Mouse (Mus musculus): Measurements from ENCODE around the gene Gnb1.

Gene Gnb1

GRCm38 (mm10) chr4:155580420-155580819, 89.3 kb downstream of the Gnb1 start:
- no peak for DNase-seq

DNA sequence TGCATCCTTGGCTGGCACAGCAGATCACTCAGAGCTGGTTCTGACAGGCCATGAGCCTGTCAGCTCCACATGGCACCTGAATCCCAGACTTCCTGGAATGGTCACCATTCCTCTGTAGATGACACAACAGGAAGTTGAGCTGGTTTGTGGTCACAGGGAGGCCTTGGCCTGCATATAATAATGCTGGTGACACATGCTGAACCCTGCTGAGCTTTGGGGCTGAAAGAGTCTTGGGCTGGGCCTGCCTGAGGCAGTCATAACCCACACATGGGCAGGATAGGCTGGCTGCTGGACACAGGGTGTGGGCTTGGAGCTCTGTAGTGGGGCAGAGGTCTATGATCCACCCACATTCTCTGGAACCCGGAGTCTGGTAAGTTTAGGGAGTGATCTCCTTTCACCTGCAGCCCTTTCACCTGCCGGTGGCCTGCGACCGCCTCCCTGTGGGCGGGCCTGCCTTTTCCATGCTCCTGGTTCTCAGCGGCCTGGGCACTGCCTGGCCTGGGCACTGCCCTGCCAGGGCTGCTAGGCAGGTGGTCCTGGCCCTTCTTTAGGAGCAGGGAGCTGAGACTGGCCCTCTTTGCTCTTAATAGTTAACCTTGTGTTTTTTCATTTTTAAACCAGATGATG, 91.2 kb downstream of the Gnb1 start:
- DNase-seq = no peak

- no peak for DNase-seq
These were observed 98.2 kb downstream of the Gnb1 start for GRCm38 (mm10) chr4:155589356-155589755.

DNA sequence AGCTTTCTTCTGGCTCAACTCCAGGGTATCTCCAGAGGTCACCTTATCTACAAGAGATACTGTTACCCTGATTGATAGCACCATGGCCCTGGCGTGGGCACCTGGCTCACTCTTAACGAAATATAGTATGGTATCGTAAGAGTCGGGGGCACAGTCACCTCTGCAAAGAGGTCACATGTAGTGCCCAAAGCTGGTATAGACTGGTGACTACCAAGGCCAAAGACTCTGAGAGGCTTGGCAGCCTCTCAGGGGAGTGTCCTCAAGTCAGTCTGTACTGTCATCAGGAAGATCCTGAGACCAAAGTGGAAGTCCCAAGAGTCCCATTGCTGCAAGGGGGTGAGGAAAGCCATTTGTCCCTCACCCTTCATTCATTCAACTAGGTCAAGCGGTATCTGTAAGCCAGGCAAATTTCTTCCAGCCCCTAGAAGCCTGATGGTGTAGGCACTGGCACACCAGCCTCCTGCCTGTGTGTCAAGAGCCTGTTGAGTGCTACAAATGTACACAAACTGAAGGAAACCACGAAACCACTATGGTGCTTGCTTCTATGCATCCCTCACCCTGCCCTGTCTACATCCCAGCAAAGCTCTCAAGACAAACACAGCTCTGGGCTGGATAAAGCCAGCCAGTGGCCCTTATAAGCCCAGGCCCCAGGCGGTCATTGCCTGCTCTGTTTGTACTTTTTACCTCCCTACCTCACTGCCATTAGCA, 100.0 kb downstream of the Gnb1 start:
- no peak for DNase-seq

- no peak for DNase-seq
These were observed 102.6 kb downstream of the Gnb1 start for GRCm38 (mm10) chr4:155593780-155594179.

DNA sequence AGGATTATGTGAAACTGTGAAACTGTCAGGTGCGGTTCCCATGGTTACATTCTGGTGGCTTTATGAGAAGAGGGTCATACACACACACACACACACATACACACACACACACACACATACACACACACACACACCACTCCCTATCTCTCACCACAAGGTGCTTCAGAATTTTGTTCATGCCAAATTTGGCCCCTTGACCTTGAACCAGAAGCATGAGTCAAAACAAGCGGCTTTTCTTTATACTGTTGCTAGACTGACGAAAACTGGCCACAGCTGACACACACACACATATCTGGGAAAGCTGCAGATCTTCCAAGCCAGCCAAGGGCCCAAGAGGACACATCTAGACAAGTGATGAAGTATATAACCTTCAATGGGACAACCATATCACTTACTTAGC, 104.6 kb downstream of the Gnb1 start:
- DNase-seq = no peak

GRCm38 (mm10) chr4:155596606-155597005, 105.4 kb downstream of the Gnb1 start:
- DNase-seq = no peak

GRCm38 (mm10) chr4:155598536-155598935, 107.4 kb downstream of the Gnb1 start:
- DNase-seq = no peak

DNA sequence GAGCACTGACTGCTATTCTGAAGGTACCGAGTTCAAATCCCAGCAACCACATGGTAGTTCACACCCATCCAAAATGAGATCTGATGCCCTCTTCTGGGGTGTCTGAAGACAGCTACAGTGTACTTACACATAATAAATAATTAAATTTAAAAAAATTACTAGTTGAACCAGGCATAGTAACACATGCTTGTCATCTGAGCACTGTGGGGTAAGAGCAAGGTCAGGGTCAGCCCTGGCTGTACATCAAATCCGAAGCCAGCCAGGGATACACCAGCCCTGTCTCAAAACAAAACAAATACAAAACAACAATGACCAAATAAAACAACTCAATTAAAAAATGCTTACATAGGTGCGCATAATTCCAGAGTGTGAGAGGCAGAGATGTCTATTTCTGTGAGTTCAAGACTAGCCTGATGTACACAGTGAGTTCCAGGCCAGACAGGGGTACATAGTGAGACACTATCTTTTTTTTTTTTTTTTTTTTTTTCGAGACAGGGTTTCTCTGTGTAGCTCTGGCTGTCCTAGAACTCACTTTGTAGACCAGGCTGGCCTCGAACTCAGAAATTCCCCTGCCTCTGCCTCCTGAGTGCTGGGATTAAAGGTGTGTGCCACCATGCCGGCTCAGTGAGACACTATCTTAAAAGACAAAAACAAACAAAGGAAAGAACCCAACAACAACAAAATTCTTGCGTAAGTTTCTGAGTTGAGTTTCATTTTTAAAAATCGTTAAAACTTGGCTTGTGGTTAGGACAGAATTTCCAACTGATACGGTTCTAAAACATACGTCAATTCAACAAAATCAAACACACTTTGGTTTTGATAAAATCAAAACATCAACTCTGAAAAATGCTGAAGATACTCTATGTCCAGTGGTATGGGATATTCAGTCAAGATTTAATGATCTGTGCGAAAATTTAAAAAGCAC, 109.0 kb downstream of the Gnb1 start:
- no peak for DNase-seq

GRCm38 (mm10) chr4:155601091-155601996, 110.2 kb downstream of the Gnb1 start, which contains the start of gene Slc35e2:
Slc35e2 (plus strand) TSS chr4:155601416.
- DNase-seq = peak; percentile 93

GRCm38 (mm10) chr4:155601997-155602456, 110.9 kb downstream of the Gnb1 start:
- no peak for DNase-seq

DNA sequence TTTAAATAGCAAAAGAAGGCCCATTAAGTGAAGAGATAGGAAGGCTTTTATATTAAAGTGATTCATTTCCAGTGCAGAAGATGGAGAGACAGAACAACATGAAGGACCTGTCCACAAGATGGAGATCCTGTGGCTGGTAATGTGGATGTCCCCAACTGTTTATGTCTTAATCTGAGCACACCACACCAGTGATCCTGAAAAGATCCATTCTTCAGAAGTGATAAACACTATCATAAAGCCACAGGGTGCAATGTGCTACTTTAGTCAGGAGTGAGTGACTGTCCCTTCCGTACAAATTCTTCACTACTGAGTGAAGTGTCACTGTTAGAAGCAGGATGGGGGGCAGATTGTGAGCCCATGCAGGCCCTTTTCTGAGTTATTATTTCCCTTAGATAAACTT, 111.6 kb downstream of the Gnb1 start:
- no peak for DNase-seq

GRCm38 (mm10) chr4:155603801-155604200, 112.6 kb downstream of the Gnb1 start:
- no peak for DNase-seq

GRCm38 (mm10) chr4:155605132-155605531, 114.0 kb downstream of the Gnb1 start:
- no peak for DNase-seq

GRCm38 (mm10) chr4:155606825-155607224, 115.7 kb downstream of the Gnb1 start:
- no peak for DNase-seq

Data from layer of hippocampus, adult 9-11 months (tissue).